Mouse (Mus musculus) kidney, embryonic 14.5 days (tissue): Measurements from ENCODE around the gene Syngr1. TPM values are rescaled to one million over a fixed set of nuclear protein-coding genes. Genes with fewer than 3 reads are reported as not detected.

Experiments used
- ATAC-seq: fragments of 200-750 bp; cut with Nextera tagmentation; 2 replicates; pipeline ENCODE4 v1.8.0; 2017; ENCODE audit warnings: moderate number of reproducible peaks, mild to moderate bottlenecking, moderate TSS enrichment, moderate library complexity; ENCODE audit not compliant: low FRiP score, low TSS enrichment
- H3K27ac ChIP-seq: fragments of 300-500 bp; sonication (generic); 2 replicates; pipeline ENCODE4 v1.5.1; 2014; ENCODE audit warnings: low read depth, mild to moderate bottlenecking, low read length, moderate library complexity, mixed read lengths
- H3K27me3 ChIP-seq: fragments of 300-500 bp; sonication (generic); 2 replicates; pipeline ENCODE4 v1.6.1; 2014; ENCODE audit warnings: mild to moderate bottlenecking, low read length; ENCODE audit not compliant: control insufficient read depth, insufficient read depth
- H3K36me3 ChIP-seq: fragments of 300-500 bp; sonication (generic); 2 replicates; pipeline ENCODE4 v1.6.1; 2014; ENCODE audit warnings: low read length, mixed read lengths; ENCODE audit not compliant: control insufficient read depth, insufficient read depth
- H3K4me1 ChIP-seq: fragments of 300-500 bp; sonication (generic); 2 replicates; pipeline ENCODE4 v1.6.1; 2014; ENCODE audit warnings: low read length, mixed read lengths; ENCODE audit not compliant: control insufficient read depth, insufficient read depth
- H3K4me2 ChIP-seq: fragments of 300-500 bp; sonication (generic); replicated peaks from 2 replicates; pipeline ENCODE4 v1.6.1; 2014; ENCODE audit warnings: low read depth, mild to moderate bottlenecking, low read length
- H3K4me3 ChIP-seq: fragments of 300-500 bp; sonication (generic); 2 replicates; pipeline ENCODE4 v1.5.1; 2014; ENCODE audit warnings: mild to moderate bottlenecking, low read length
- H3K9ac ChIP-seq: fragments of 300-500 bp; sonication (generic); 2 replicates; pipeline ENCODE4 v1.6.1; 2014; ENCODE audit warnings: low read depth, mild to moderate bottlenecking, low read length, moderate library complexity
- H3K9me3 ChIP-seq: fragments of 300-500 bp; sonication (generic); 2 replicates; pipeline ENCODE4 v1.6.1; 2016; ENCODE audit warnings: low read length; ENCODE audit not compliant: control insufficient read depth
- WGBS: fragments of 180-500 bp; shearing (Covaris S2); extraction: QIAGEN DNeasy Blood & Tissue Kit; methylation state at CpG from one replicate; pipeline ENCODE4 v1.1.7; 2014; 5-methylcytosine and 5-hydroxymethylcytosine counted together
- polyA plus RNA-seq: library from polyadenylated mRNA; unstranded; fragments of >200 nt; fragmentation: Nextera tagmentation; extraction: Ambion mirVana; gene quantifications from 2 replicates; pipeline ENCODE4 v1.2.1, GENCODE M21; 2014

Syngr1 gene
- polyA plus RNA-seq, 1 experiment from 2014 or later = 9.5 TPM

GRCm38 (mm10) chr15:80099477-80099876, 8.3 kb downstream of the Syngr1 start:
- no peaks in the 10 kb centered on the region for H3K36me3 ChIP-seq
- H3K4me3 ChIP-seq = no peak overlapping the region
- 73% methylated on average over 3 of the region's 3 CpGs for WGBS
- H3K9ac ChIP-seq = no peak overlapping the region
- ATAC-seq = no peak
- H3K4me1 ChIP-seq = no peaks in the 10 kb centered on the region
- H3K27me3 ChIP-seq = no peaks in the 10 kb centered on the region
- no peaks in the 10 kb centered on the region for H3K9me3 ChIP-seq
- H3K27ac ChIP-seq = no peak overlapping the region
- H3K4me2 ChIP-seq = no peak overlapping the region

GRCm38 (mm10) chr15:80100196-80100595, 9.1 kb downstream of the Syngr1 start:
- H3K9me3 ChIP-seq = no peaks in the 10 kb centered on the region
- no peak overlapping the region for H3K4me3 ChIP-seq
- no peak overlapping the region for H3K4me2 ChIP-seq
- no peaks in the 10 kb centered on the region for H3K36me3 ChIP-seq
- no peaks in the 10 kb centered on the region for H3K4me1 ChIP-seq
- no peaks in the 10 kb centered on the region for H3K27me3 ChIP-seq
- ATAC-seq = no peak
- WGBS = 73% methylated on average over 3 of the region's 3 CpGs
- H3K9ac ChIP-seq = no peak overlapping the region
- H3K27ac ChIP-seq = no peak overlapping the region

- ATAC-seq = no peak
- H3K9me3 ChIP-seq = no peaks in the 10 kb centered on the region
- H3K9ac ChIP-seq = no peak overlapping the region
- no peaks in the 10 kb centered on the region for H3K4me1 ChIP-seq
- no peak overlapping the region for H3K4me2 ChIP-seq
- H3K4me3 ChIP-seq = no peak overlapping the region
- H3K27me3 ChIP-seq = no peaks in the 10 kb centered on the region
- H3K27ac ChIP-seq = no peak overlapping the region
- no peaks in the 10 kb centered on the region for H3K36me3 ChIP-seq
- WGBS = 87% methylated on average over 10 of the region's 10 CpGs
These were observed 9.7 kb downstream of the Syngr1 start for GRCm38 (mm10) chr15:80100871-80101270.

- Histone ChIP-seq H3K4me1 (no peaks in the 10 kb centered on the region), H3K9ac (no peak overlapping the region), H3K27me3 (no peaks in the 10 kb centered on the region), H3K4me3 (no peak overlapping the region), H3K36me3 (no peaks in the 10 kb centered on the region), H3K9me3 (no peaks in the 10 kb centered on the region), H3K4me2 (no peak overlapping the region), H3K27ac (no peak overlapping the region)
- no peak for ATAC-seq
- 60% methylated on average over 6 of the region's 6 CpGs for WGBS
These were observed 10.4 kb downstream of the Syngr1 start for GRCm38 (mm10) chr15:80101503-80101902.

- Histone ChIP-seq H3K36me3 (no peaks in the 10 kb centered on the region), H3K4me3 (no peak overlapping the region), H3K27me3 (no peaks in the 10 kb centered on the region), H3K4me1 (no peaks in the 10 kb centered on the region), H3K27ac (no peak overlapping the region), H3K9me3 (no peaks in the 10 kb centered on the region), H3K9ac (no peak overlapping the region), H3K4me2 (no peak overlapping the region)
- no peak for ATAC-seq
- WGBS = 88% methylated on average over 6 of the region's 6 CpGs
These were observed 11.4 kb downstream of the Syngr1 start for GRCm38 (mm10) chr15:80102495-80102894.

- whole genome bisulfite sequencing = 82% methylated on average over 12 of the region's 12 CpGs
- H3K4me2 ChIP-seq = no peak overlapping the region
- no peaks in the 10 kb centered on the region for H3K36me3 ChIP-seq
- H3K27ac ChIP-seq = no peak overlapping the region
- H3K4me1 ChIP-seq = no peaks in the 10 kb centered on the region
- no peak for ATAC-seq
- H3K9ac ChIP-seq = no peak overlapping the region
- H3K4me3 ChIP-seq = no peak overlapping the region
- H3K9me3 ChIP-seq = no peaks in the 10 kb centered on the region
- no peaks in the 10 kb centered on the region for H3K27me3 ChIP-seq
These were observed 14.6 kb downstream of the Syngr1 start for GRCm38 (mm10) chr15:80105490-80106410.

- H3K4me3 ChIP-seq = no peak overlapping the region
- no peak overlapping the region for H3K9ac ChIP-seq
- ATAC-seq = no peak
- no peaks in the 10 kb centered on the region for H3K9me3 ChIP-seq
- H3K27me3 ChIP-seq = no peaks in the 10 kb centered on the region
- H3K4me1 ChIP-seq = no peaks in the 10 kb centered on the region
- H3K36me3 ChIP-seq = no peaks in the 10 kb centered on the region
- no peak overlapping the region for H3K27ac ChIP-seq
- WGBS = 92% methylated on average over 8 of the region's 8 CpGs
- no peak overlapping the region for H3K4me2 ChIP-seq
These were observed 16.0 kb downstream of the Syngr1 start for GRCm38 (mm10) chr15:80107143-80107542.

GRCm38 (mm10) chr15:80107575-80107974, 16.4 kb downstream of the Syngr1 start:
- H3K27ac ChIP-seq = no peak overlapping the region
- H3K27me3 ChIP-seq = no peaks in the 10 kb centered on the region
- no peaks in the 10 kb centered on the region for H3K9me3 ChIP-seq
- no peak overlapping the region for H3K4me2 ChIP-seq
- no peaks in the 10 kb centered on the region for H3K4me1 ChIP-seq
- no peak for ATAC-seq
- no peak overlapping the region for H3K9ac ChIP-seq
- no peaks in the 10 kb centered on the region for H3K36me3 ChIP-seq
- no peak overlapping the region for H3K4me3 ChIP-seq
- WGBS = 81% methylated on average over 3 of the region's 3 CpGs

- no peak for ATAC-seq
- Histone ChIP-seq H3K4me1 (0 out of 2 replicates have a peak, but pooled peaks cover 5% of the 10 kb centered on the region), H3K4me2 (no peak overlapping the region), H3K27me3 (no peaks in the 10 kb centered on the region), H3K36me3 (no peaks in the 10 kb centered on the region), H3K4me3 (no peak overlapping the region), H3K27ac (no peak overlapping the region), H3K9ac (no peak overlapping the region), H3K9me3 (no peaks in the 10 kb centered on the region)
- 80% methylated on average over 12 of the region's 12 CpGs for WGBS
These were observed 20.3 kb downstream of the Syngr1 start for GRCm38 (mm10) chr15:80111436-80111835.
